Mouse (Mus musculus) small intestine, adult 2 months (tissue): ENCODE measurements at regions not wholly inside any gene's neighbourhood (a gene's known extent, or its start where the extent isn't known, plus 50 kb on each side); places are given as distances from the start of the nearest gene placed in this dataset.

Experiments
- H3K27ac ChIP-seq: fragments of 200-500 bp; 2 replicates; pipeline ENCODE4 v1.5.1; 2012; ENCODE audit warnings: low read depth, low read length, control low read depth, inconsistent platforms; ENCODE audit not compliant: insufficient read depth
- H3K27me3 ChIP-seq: fragments of 200-500 bp; 2 replicates; pipeline ENCODE4 v1.6.1; 2012; ENCODE audit warnings: mild to moderate bottlenecking, moderate library complexity, low read length, inconsistent platforms; ENCODE audit not compliant: control insufficient read depth, insufficient read depth
- H3K36me3 ChIP-seq: fragments of 200-500 bp; 2 replicates; pipeline ENCODE4 v1.6.1; 2012; ENCODE audit warnings: mild to moderate bottlenecking, low read length, control low read depth, inconsistent platforms; ENCODE audit not compliant: control insufficient read depth, insufficient read depth
- H3K4me1 ChIP-seq: fragments of 200-500 bp; 2 replicates; pipeline ENCODE4 v1.6.1; 2012; ENCODE audit warnings: low read length, inconsistent platforms, mixed read lengths; ENCODE audit not compliant: control insufficient read depth, insufficient read depth, insufficient read length
- H3K4me3 ChIP-seq: fragments of 200-500 bp; 2 replicates; pipeline ENCODE4 v1.5.1; 2012; ENCODE audit warnings: low read depth, mild to moderate bottlenecking, control low read depth, inconsistent platforms, low read length, moderate library complexity
- CTCF ChIP-seq: fragments of 200-500 bp; IDR thresholded peaks from 2 replicates; pipeline ENCODE4 v1.5.1; 2012; ENCODE audit warnings: low read depth, mild to moderate bottlenecking, control low read depth, inconsistent platforms, low read length, moderate library complexity, mixed read lengths; ENCODE audit not compliant: insufficient replicate concordance, insufficient read length; ENCODE audit errors: extremely low read depth
- POLR2A ChIP-seq: fragments of 200-500 bp; IDR thresholded peaks from 2 replicates; pipeline ENCODE4 v1.6.1; 2012; ENCODE audit warnings: low read depth, mild to moderate bottlenecking, control low read depth, inconsistent platforms, low read length, moderate library complexity
- WGBS: fragments of 180-500 bp; shearing (Covaris S2); methylation state at CpG from one replicate; pipeline ENCODE4 v1.1.7; 2018; 5-methylcytosine and 5-hydroxymethylcytosine counted together

DNA sequence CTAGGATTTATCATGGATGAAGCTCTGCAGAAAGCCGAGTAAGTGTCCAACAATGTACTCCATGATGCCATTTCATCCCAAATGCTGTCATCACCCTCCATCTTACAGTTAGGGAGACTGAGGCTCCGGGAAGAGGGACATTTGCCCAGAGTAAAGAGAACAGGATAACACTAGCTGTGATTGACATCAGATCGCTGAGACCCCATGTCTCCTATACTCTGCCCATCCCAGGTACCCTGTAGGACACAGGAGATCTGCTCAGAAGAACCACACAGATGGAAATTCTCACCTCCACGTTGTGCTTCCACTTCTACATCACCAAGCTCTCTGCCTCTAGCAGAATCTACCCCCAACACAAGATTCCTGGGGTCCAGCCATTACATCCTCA, 191.1 kb upstream of the Mvb12b start:
- Histone ChIP-seq H3K4me3 (no peak overlapping the region), H3K27me3 (no peaks in the 10 kb centered on the region), H3K27ac (no peak overlapping the region), H3K4me1 (no peaks in the 10 kb centered on the region), H3K36me3 (no peaks in the 10 kb centered on the region)
- WGBS: 69% methylated on average over 4 of the region's 4 CpGs
- TF ChIP-seq POLR2A: no peak
- TF ChIP-seq CTCF: no peak

DNA sequence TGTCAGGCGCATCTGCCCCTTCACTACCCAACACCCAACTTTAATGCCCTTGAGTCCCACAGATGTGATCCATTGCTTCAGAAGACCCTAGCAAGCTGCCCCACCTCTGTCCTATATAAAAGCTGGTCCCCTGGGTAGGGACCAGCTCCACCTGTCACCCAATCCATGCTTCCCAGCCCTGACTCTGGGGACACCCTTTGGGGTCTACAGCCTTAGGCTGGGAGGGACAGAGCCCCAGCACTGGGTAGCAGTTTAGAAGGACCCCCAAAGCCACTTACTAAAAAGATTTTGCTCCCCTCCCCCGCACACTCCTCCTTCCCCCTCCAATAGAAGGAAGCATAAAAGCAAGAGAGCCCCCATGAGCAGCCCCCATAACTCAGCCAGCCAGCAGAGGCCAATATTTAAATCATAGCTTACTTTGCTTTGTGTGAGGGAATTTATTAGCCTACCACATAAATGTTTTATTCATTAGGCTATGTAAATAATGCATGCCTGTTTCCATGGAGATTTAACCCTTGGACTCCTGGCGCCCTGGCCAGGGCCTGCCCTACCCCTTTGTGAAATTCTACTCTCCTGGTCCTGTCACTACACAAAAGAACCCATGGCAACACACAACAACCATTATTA, 190.6 kb upstream of the Mvb12b start:
- 78% methylated on average over 3 of the region's 3 CpGs for WGBS
- H3K36me3 ChIP-seq: no peaks in the 10 kb centered on the region
- H3K4me3 ChIP-seq: no peak overlapping the region
- no peak for TF ChIP-seq POLR2A
- no peak for TF ChIP-seq CTCF
- no peaks in the 10 kb centered on the region for H3K4me1 ChIP-seq
- no peak overlapping the region for H3K27ac ChIP-seq
- H3K27me3 ChIP-seq: no peaks in the 10 kb centered on the region

DNA sequence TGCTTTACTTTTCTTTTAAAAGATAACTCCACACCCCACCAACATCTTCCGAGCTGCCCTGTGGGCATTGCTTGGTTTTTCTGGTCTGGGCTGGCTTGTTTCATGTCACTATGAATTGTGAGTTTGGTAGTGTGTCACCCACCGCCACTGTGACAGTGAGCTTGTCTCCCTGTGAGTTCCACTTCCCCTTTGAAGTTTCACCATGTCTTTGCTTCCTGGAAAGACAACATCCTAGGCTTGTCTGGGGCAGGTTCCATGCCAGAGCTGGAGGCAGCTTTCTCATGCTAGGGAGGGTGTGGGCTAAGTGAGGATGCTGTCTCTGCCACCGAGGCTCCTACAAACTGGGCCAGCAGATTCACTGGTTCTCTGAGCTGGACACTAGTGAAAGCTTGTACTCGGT, 188.6 kb upstream of the Mvb12b start:
- Histone ChIP-seq H3K27me3 (no peaks in the 10 kb centered on the region), H3K4me3 (no peak overlapping the region), H3K36me3 (no peaks in the 10 kb centered on the region), H3K4me1 (no peaks in the 10 kb centered on the region), H3K27ac (no peak overlapping the region)
- WGBS: 72% methylated on average over 4 of the region's 4 CpGs
- TF ChIP-seq CTCF: no peak
- TF ChIP-seq POLR2A: no peak

DNA sequence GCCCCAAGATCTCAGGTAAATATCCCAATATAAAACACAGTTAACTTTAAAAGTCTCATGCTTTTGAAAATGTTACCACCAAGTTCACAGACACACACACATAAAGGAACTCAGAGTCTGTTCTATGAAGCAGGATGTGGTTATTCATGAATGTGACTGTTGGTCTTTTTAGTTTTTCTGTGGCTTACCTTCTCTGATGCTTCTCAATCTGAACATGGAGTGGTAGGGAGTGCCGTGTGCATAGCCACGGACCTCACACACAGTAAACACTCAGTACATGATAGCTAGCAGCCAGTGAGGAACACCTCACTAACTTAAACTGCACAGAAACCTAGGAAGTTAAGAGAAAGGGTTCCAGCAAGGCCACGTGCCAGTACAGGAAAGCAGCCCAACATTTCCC, 186.3 kb upstream of the Mvb12b start:
- H3K4me3 ChIP-seq: no peak overlapping the region
- no peaks in the 10 kb centered on the region for H3K4me1 ChIP-seq
- WGBS: 51% methylated on average over 3 of the region's 3 CpGs
- H3K27ac ChIP-seq: no peak overlapping the region
- H3K27me3 ChIP-seq: no peaks in the 10 kb centered on the region
- H3K36me3 ChIP-seq: no peaks in the 10 kb centered on the region
- no peak for TF ChIP-seq POLR2A
- TF ChIP-seq CTCF: no peak

DNA sequence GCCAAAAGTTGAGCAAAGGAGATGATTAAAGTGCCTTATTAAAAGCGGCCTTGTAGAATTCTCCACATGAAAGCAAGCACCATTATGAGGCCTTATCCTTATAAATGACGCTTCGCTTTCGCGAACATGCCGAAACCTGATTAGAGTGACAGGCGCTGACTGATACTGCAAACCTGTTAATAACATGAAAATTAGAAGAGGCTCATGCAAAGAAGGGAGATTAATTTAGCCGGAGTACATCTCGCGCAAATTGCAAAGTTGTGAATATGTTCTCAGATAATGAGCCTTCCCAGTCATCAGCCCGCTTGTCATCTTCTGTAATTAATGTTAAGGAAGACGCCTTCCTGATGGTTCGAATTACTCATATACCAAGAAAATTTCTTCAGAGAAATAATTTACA, 177.8 kb upstream of the Mvb12b start:
- Histone ChIP-seq H3K4me3 (no peak overlapping the region), H3K27me3 (no peaks in the 10 kb centered on the region), H3K4me1 (no peaks in the 10 kb centered on the region), H3K27ac (no peak overlapping the region), H3K36me3 (no peaks in the 10 kb centered on the region)
- WGBS: 93% methylated on average over 13 of the region's 13 CpGs
- no peak for TF ChIP-seq POLR2A
- no peak for TF ChIP-seq CTCF

DNA sequence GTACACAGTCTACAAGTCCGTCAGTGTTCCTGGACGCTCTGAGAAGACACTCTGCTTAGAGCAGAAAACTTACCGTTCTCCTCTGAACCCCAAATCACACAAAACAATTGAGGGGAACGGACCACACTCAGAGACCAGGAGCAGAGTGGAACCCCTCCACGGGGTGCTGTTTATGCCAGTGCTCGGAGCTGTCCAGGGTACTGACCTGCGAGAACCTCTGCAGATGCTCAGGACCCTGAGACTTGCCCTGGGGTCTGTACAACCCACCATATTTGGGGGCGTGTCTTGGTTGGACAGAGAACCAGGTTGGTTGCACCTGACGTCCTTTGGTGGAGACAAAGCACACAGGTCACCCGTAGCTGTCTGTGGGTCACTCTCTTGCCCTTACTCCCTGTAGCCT, 177.3 kb upstream of the Mvb12b start:
- no peak overlapping the region for H3K4me3 ChIP-seq
- TF ChIP-seq POLR2A (no peak), CTCF (no peak)
- no peak overlapping the region for H3K27ac ChIP-seq
- H3K36me3 ChIP-seq: no peaks in the 10 kb centered on the region
- no peaks in the 10 kb centered on the region for H3K4me1 ChIP-seq
- H3K27me3 ChIP-seq: no peaks in the 10 kb centered on the region
- WGBS: 37% methylated on average over 10 of the region's 10 CpGs

DNA sequence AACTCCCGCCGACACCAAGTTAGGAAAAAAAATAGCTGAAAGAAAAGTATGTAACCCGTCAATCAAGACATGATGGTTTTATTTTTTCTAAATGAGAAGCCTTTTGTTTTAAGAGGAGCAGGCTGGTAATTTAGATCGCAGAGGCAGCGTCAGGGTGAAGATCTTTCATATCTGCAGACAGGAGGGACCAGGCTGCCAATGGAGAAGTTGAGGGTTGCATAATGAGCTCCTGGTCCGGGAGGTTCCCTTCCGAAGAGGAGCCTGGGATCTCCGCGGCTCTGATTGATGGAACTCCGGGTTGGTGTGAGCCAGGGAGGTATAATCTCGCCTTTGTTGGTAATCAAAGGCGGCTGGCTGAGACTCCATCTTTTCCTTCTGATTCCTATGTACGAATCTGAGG, 168.8 kb upstream of the Mvb12b start:
- H3K27ac ChIP-seq: no peak overlapping the region
- TF ChIP-seq POLR2A (no peak), CTCF (no peak)
- H3K4me3 ChIP-seq: no peak overlapping the region
- WGBS: 84% methylated on average over 13 of the region's 13 CpGs
- no peaks in the 10 kb centered on the region for H3K36me3 ChIP-seq
- no peaks in the 10 kb centered on the region for H3K4me1 ChIP-seq
- H3K27me3 ChIP-seq: no peaks in the 10 kb centered on the region

DNA sequence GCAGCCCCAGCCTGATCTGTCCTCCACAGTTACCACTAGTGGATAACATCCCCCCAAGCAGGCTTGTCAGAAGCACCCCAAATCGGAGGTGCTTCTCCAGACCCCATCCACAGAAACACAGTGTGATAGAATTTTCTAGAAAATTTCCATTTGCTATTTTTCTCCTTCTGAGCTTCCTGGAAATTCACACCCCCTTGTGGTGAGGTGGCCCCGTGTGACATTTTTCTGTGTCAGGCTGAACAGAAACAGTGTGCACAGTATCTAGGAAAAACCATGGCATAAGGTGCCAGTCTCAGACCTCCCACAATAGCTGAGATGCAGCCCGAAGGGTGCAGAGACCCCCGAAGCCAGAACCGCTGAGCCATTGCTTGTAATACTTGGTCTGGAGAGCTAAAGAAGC, 155.3 kb upstream of the Mvb12b start:
- no peaks in the 10 kb centered on the region for H3K27me3 ChIP-seq
- H3K4me3 ChIP-seq: no peak overlapping the region
- H3K27ac ChIP-seq: no peak overlapping the region
- no peaks in the 10 kb centered on the region for H3K36me3 ChIP-seq
- no peaks in the 10 kb centered on the region for H3K4me1 ChIP-seq
- WGBS: 74% methylated on average over 5 of the region's 5 CpGs
- TF ChIP-seq POLR2A (no peak), CTCF (no peak)
